Mouse (Mus musculus) brain, embryonic 14.5 days (tissue): ENCODE data around the gene Plk3.

ENCODE experiments used
- CTCF ChIP-seq: fragments of 200-500 bp; IDR thresholded peaks from 2 replicates; pipeline ENCODE4 v1.5.1; 2012; ENCODE audit warnings: inconsistent platforms, mild to moderate bottlenecking, moderate library complexity, borderline replicate concordance; ENCODE audit not compliant: insufficient read depth, insufficient read length; ENCODE audit errors: extremely low read depth
- POLR2A ChIP-seq: fragments of 200-500 bp; IDR thresholded peaks from 2 replicates; pipeline ENCODE4 v1.6.1; 2012; ENCODE audit warnings: mild to moderate bottlenecking, inconsistent platforms, borderline replicate concordance; ENCODE audit not compliant: poor library complexity, insufficient read depth, insufficient read length, severe bottlenecking; ENCODE audit errors: extremely low read depth

DNA sequence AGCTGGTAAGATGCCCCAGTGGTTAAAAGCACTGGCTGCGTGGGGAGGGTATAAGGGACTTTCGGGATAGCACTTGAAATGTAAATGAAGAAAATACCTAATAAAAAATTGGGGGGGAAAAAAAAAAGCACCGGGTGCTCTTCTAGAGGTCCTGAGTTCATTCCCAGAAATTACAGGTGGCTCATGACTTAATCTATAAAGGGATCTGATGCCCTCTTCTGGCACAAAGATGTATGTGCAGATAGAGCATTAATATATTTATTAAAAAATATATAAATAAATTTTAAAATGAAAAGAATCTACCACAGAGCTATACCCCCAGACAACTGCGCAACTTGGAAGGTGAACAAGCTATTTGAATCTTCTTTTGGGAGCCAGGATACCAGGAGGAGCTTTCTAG, 6.8 kb upstream of the Plk3 start:
- TF ChIP-seq CTCF: no peak
- no peak for TF ChIP-seq POLR2A
